Mouse (Mus musculus) MEL (cell line): ENCODE measurements around the gene Eef1a2. TPM values are rescaled to one million over a fixed set of nuclear protein-coding genes. Genes with fewer than 3 reads are reported as not detected.

ENCODE experiments used
- DNase-seq: peaks from one replicate; pipeline ENCODE4 v3.0.0; 2011; ENCODE audit warnings: low read depth, low spot score
- H3K27ac ChIP-seq: 2 replicates; pipeline ENCODE4 v1.5.1; 2012; ENCODE audit warnings: low read depth, mild to moderate bottlenecking, control low read depth, low read length, moderate library complexity; ENCODE audit not compliant: control insufficient read depth
- H3K27me3 ChIP-seq, 2 experiments: fragments of 150-350 bp in 1 of 2; sonication (generic) in 1 of 2; 2 replicates each; pipeline ENCODE4 v1.6.1; 2012; ENCODE audit warnings: low read length in 2 of 2, mild to moderate bottlenecking in 2 of 2, improper control_type of control experiment in 1 of 2, moderate library complexity in 1 of 2; ENCODE audit not compliant: insufficient read depth in 2 of 2, control insufficient read depth in 1 of 2
- H3K36me3 ChIP-seq, 2 experiments: 2 replicates each; pipeline ENCODE4 v1.6.1; 2012 to 2014; ENCODE audit warnings: low read length in 2 of 2, improper control_type of control experiment in 1 of 2, inconsistent platforms in 1 of 2, mild to moderate bottlenecking in 1 of 2; ENCODE audit not compliant: insufficient read depth in 2 of 2, control insufficient read depth in 1 of 2
- H3K4me1 ChIP-seq, 2 experiments: fragments of 150-350 bp in 1 of 2; sonication (generic) in 1 of 2; 2 replicates each; pipeline ENCODE4 v1.6.1; 2012; ENCODE audit warnings: low read length in 2 of 2, improper control_type of control experiment in 1 of 2, mild to moderate bottlenecking in 1 of 2; ENCODE audit not compliant: insufficient read depth in 2 of 2, control insufficient read depth in 1 of 2
- H3K4me3 ChIP-seq, 2 experiments: fragments of 150-350 bp in 1 of 2; sonication (generic) in 1 of 2; 2 replicates each; pipeline ENCODE4 v1.5.1; 2012; ENCODE audit warnings: low read depth in 2 of 2, low read length in 2 of 2, mild to moderate bottlenecking in 2 of 2, moderate library complexity in 2 of 2, control low read depth in 1 of 2, improper control_type of control experiment in 1 of 2; ENCODE audit not compliant: control insufficient read depth in 1 of 2, insufficient read depth in 1 of 2
- H3K79me2 ChIP-seq: 2 replicates; pipeline ENCODE4 v1.6.1; 2012; ENCODE audit warnings: mild to moderate bottlenecking, low read length, moderate library complexity; ENCODE audit not compliant: control insufficient read depth, poor library complexity, insufficient read depth
- H3K9ac ChIP-seq: 2 replicates; pipeline ENCODE4 v1.6.1; 2012; ENCODE audit warnings: low read depth, mild to moderate bottlenecking, control low read depth, low read length, moderate library complexity; ENCODE audit not compliant: control insufficient read depth, poor library complexity, severe bottlenecking
- H3K9me3 ChIP-seq: fragments of 150-350 bp; sonication (generic); replicated peaks from 2 replicates; pipeline ENCODE4 v1.6.1; 2012; ENCODE audit warnings: mild to moderate bottlenecking, low read length, improper control_type of control experiment, moderate library complexity; ENCODE audit not compliant: insufficient read depth
- CHD2 ChIP-seq: IDR thresholded peaks from 2 replicates; pipeline ENCODE4 v1.6.1; 2011; ENCODE audit warnings: low read length, improper control_type of control experiment
- CTCF ChIP-seq, 3 experiments: IDR thresholded peaks in 2 of 3; conservative IDR thresholded peaks in 1 of 3; 2 replicates each; pipeline ENCODE4 v1.5.1; 2011 to 2012; ENCODE audit warnings: low read length in 3 of 3, low read depth in 2 of 3, mild to moderate bottlenecking in 2 of 3, improper control_type of control experiment in 1 of 3, inconsistent platforms in 1 of 3, mixed read lengths in 1 of 3, moderate library complexity in 1 of 3; ENCODE audit not compliant: control insufficient read depth in 1 of 3, insufficient read depth in 1 of 3, poor library complexity in 1 of 3, severe bottlenecking in 1 of 3
- E2F4 ChIP-seq: IDR thresholded peaks from 2 replicates; pipeline ENCODE4 v1.6.1; 2011; ENCODE audit warnings: low read depth, low read length, improper control_type of control experiment, borderline replicate concordance
- EP300 ChIP-seq, 2 experiments: IDR thresholded peaks; 2 replicates each; pipeline ENCODE4 v1.6.1; 2011; ENCODE audit warnings: improper control_type of control experiment in 2 of 2, low read length in 2 of 2, low read depth in 1 of 2, mild to moderate bottlenecking in 1 of 2
- ETS1 ChIP-seq: IDR thresholded peaks from 2 replicates; pipeline ENCODE4 v1.6.1; 2012; ENCODE audit warnings: low read depth, mild to moderate bottlenecking, inconsistent platforms, low read length, improper control_type of control experiment, moderate library complexity
- GABPA ChIP-seq: IDR thresholded peaks from 2 replicates; pipeline ENCODE4 v1.6.1; 2012; ENCODE audit warnings: low read depth, mild to moderate bottlenecking, inconsistent platforms, low read length, improper control_type of control experiment, moderate library complexity
- GATA1 ChIP-seq: IDR thresholded peaks from 2 replicates; pipeline ENCODE4 v1.6.1; 2011; ENCODE audit warnings: low read depth, low read length, improper control_type of control experiment
- KAT2A ChIP-seq: conservative IDR thresholded peaks from 2 replicates; pipeline ENCODE4 v1.6.1; 2012; ENCODE audit warnings: low read depth, low read length, improper control_type of control experiment, inconsistent platforms
- MYB ChIP-seq: IDR thresholded peaks from 2 replicates; pipeline ENCODE4 v1.6.1; 2011; ENCODE audit warnings: mild to moderate bottlenecking, low read depth, low read length, improper control_type of control experiment
- NELFE ChIP-seq: IDR thresholded peaks from 2 replicates; pipeline ENCODE4 v1.6.1; 2011; ENCODE audit warnings: low read depth, low read length, improper control_type of control experiment
- POLR2A ChIP-seq, 2 experiments: IDR thresholded peaks; 2 replicates each; pipeline ENCODE4 v1.6.1; 2011 to 2012; ENCODE audit warnings: low read length in 2 of 2, mild to moderate bottlenecking in 2 of 2, control low read depth in 1 of 2, improper control_type of control experiment in 1 of 2, low read depth in 1 of 2, moderate library complexity in 1 of 2; ENCODE audit not compliant: control insufficient read depth in 1 of 2, insufficient read depth in 1 of 2, poor library complexity in 1 of 2
- POLR2AphosphoS2 ChIP-seq: IDR thresholded peaks from 2 replicates; pipeline ENCODE4 v1.6.1; 2011; ENCODE audit warnings: low read length, improper control_type of control experiment
- POLR2AphosphoS5 ChIP-seq: IDR thresholded peaks from 2 replicates; pipeline ENCODE4 v1.6.1; 2012; ENCODE audit warnings: low read depth, borderline replicate concordance, mild to moderate bottlenecking, inconsistent platforms, low read length, moderate library complexity, mixed read lengths
- RAD21 ChIP-seq: IDR thresholded peaks from 2 replicates; pipeline ENCODE4 v1.6.1; 2011; ENCODE audit warnings: mild to moderate bottlenecking, low read depth, low read length, improper control_type of control experiment
- SIN3A ChIP-seq: IDR thresholded peaks from 2 replicates; pipeline ENCODE4 v1.6.1; 2012; ENCODE audit warnings: low read length, improper control_type of control experiment, inconsistent platforms
- SMC3 ChIP-seq: IDR thresholded peaks from 2 replicates; pipeline ENCODE4 v1.6.1; 2011; ENCODE audit warnings: low read depth, low read length, improper control_type of control experiment
- TBP ChIP-seq: IDR thresholded peaks from 2 replicates; pipeline ENCODE4 v1.8.0; 2011; ENCODE audit warnings: low read depth, low read length, improper control_type of control experiment
- UBTF ChIP-seq: IDR thresholded peaks from 2 replicates; pipeline ENCODE4 v1.6.1; 2012; ENCODE audit warnings: low read depth, mild to moderate bottlenecking, inconsistent platforms, low read length, improper control_type of control experiment, moderate library complexity, borderline replicate concordance; ENCODE audit not compliant: insufficient read depth
- USF2 ChIP-seq, 2 experiments: IDR thresholded peaks; 2 replicates each; pipeline ENCODE4 v1.6.1; 2011 to 2012; ENCODE audit warnings: improper control_type of control experiment in 2 of 2, low read length in 2 of 2, borderline replicate concordance in 1 of 2, inconsistent platforms in 1 of 2, low read depth in 1 of 2, mild to moderate bottlenecking in 1 of 2; ENCODE audit not compliant: insufficient read depth in 1 of 2
- ZMIZ1 ChIP-seq: IDR thresholded peaks from 2 replicates; pipeline ENCODE4 v1.6.1; 2012; ENCODE audit warnings: low read depth, mild to moderate bottlenecking, inconsistent platforms, low read length, improper control_type of control experiment, moderate library complexity
- ZNF384 ChIP-seq: IDR thresholded peaks from 2 replicates; pipeline ENCODE4 v1.6.1; 2012; ENCODE audit warnings: low read depth, mild to moderate bottlenecking, inconsistent platforms, low read length, improper control_type of control experiment
- polyA plus RNA-seq, 2 experiments: library from polyadenylated mRNA; stranded (reverse) in 1 of 2; unstranded in 1 of 2; fragments of >175 nt in 1 of 2; fragments of >200 nt in 1 of 2; gene quantifications; 2 replicates each; pipeline versions ENCODE4 v1.2.1 to v1.2.4; 2012; ENCODE audit warnings: low replicate concordance in 2 of 2, low read depth in 1 of 2; ENCODE audit not compliant: insufficient read length in 2 of 2, insufficient read depth in 1 of 2, missing spikeins in 1 of 2
- total RNA-seq: library from RNA; depleted of rRNA; stranded (reverse); fragments of 300-350 nt; gene quantifications from 2 replicates; pipeline ENCODE4 v1.2.3, GENCODE M21; 2012

Eef1a2 gene
- total and polyA plus RNA-seq, 3 experiments: not detected

DNA sequence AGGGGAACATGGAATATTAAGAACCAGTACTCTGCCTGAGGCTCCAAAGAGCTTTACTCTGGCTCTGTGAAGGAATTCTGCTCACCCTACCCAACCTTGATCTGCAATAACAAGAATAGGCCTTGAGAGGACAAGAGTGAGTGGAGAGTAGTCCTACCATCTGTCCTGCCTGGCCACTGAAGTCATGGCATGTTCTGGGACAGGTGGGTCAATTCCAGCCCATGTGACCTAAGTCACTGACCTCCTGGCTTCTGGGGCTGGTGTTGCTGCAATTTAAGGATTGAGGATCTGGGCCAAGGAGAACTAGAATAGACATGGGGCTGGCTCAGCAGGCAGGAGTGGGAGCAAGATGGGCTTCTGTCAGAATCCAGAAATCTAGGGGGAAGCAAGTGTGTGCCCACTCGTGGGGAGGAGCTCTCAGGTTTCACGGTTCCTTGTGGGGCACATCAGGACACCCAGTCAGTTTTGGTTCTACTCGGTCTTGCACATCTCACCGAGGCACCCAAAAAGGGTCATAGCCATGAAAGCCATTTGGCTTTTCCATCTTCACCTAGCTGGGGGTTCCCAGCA lies 9.8 kb downstream of the Eef1a2 start:
- H3K4me1 ChIP-seq: no peaks in the 10 kb centered on the region
- no peak for DNase-seq
- no peaks in the 10 kb centered on the region for H3K79me2 ChIP-seq
- no peak overlapping the region for H3K27ac ChIP-seq
- no peak overlapping the region for H3K9ac ChIP-seq
- H3K27me3 ChIP-seq: peaks cover 0 to 1% of the 10 kb centered on the region in 2 experiments; a peak in 1 of 4 replicates
- no peaks in the 10 kb centered on the region for H3K36me3 ChIP-seq
- no peak overlapping the region for H3K4me3 ChIP-seq
- no peak for TF ChIP-seq SIN3A
- H3K9me3 ChIP-seq: no peaks in the 10 kb centered on the region

GRCm38 (mm10) chr2:181144675-181145074 lies 12.1 kb downstream of the Eef1a2 start:
- Histone ChIP-seq H3K79me2 (no peaks in the 10 kb centered on the region), H3K9me3 (no peaks in the 10 kb centered on the region), H3K4me3 (no peak overlapping the region), H3K27ac (no peak overlapping the region), H3K4me1 (no peaks in the 10 kb centered on the region), H3K27me3 (peaks cover 2 to 3% of the 10 kb centered on the region in 2 experiments; a peak in 2 of 4 replicates), H3K9ac (no peak overlapping the region), H3K36me3 (no peaks in the 10 kb centered on the region)
- no peak for DNase-seq
- TF ChIP-seq POLR2AphosphoS5 (no peak), ZNF384 (no peak), ZMIZ1 (no peak), CHD2 (no peak)

DNA sequence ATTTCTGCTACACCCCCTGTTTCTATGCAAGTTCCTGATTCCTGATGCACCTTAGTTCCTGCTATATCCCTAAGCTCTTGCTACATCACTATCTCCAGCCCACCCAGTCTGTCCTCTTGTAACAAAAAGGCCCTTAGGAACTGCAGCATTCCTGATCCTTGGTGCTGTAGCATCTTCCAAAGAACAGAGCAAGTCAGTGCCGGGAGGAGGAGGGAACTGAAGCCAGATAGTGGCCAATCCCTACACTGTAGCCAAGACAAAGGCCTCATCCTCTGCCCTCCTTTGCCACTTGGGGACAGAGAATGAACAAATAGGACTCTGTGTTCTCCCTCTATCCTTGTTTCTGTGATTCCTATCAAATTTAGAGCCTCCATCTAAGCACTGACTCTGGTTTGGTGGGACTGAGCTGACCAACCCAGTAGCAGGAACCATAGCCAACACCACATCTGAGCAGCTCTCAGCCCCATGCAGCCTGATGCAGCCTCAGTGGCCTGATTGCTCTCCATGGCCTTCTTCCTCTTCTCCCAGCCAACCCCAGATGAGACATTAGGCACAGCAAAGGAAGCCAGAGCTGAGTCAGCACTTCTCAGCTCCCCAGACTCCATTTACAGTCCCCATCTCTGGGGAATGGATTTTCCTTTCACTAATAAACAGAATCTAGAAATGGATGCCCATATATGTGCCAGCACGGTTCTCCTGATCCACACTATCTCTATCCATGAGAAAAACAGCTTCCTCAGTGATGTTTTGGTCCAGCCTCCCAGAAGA lies 13.1 kb downstream of the Eef1a2 start:
- Histone ChIP-seq H3K9me3 (no peaks in the 10 kb centered on the region), H3K27ac (no peak overlapping the region), H3K79me2 (no peaks in the 10 kb centered on the region), H3K36me3 (no peaks in the 10 kb centered on the region), H3K27me3 (peaks cover 3 to 4% of the 10 kb centered on the region in 2 experiments; a peak in 3 of 4 replicates), H3K4me3 (no peak overlapping the region), H3K4me1 (no peaks in the 10 kb centered on the region), H3K9ac (no peak overlapping the region)
- no peak for TF ChIP-seq USF2 (IDR thresholded peaks at IDR 0.05; ENCODE audit: borderline replicate concordance in 1 of 2, insufficient read depth in 1 of 2, low read depth in 1 of 2, low read length in 2 of 2)
- TF ChIP-seq RAD21: no peak
- TF ChIP-seq ETS1: no peak
- no peak for TF ChIP-seq POLR2A (IDR thresholded peaks at IDR 0.05; ENCODE audit: control insufficient read depth in 1 of 2, insufficient read depth in 1 of 2, low read depth in 1 of 2, low read length in 2 of 2, poor library complexity in 1 of 2)
- no peak for TF ChIP-seq ZNF384
- no peak for TF ChIP-seq MYB
- no peak for TF ChIP-seq E2F4
- TF ChIP-seq UBTF: no peak
- no peak for TF ChIP-seq GATA1
- no peak for TF ChIP-seq POLR2AphosphoS2
- TF ChIP-seq CTCF (IDR thresholded peaks at IDR 0.05 in 2 of 3, conservative IDR thresholded peaks at IDR 0.05 in 1 of 3; ENCODE audit: control insufficient read depth in 1 of 3, insufficient read depth in 1 of 3, low read depth in 2 of 3, low read length in 3 of 3, poor library complexity in 1 of 3, severe bottlenecking in 1 of 3): no peak
- TF ChIP-seq EP300 (IDR thresholded peaks at IDR 0.05; ENCODE audit: low read depth in 1 of 2, low read length in 2 of 2): no peak
- no peak for TF ChIP-seq SMC3
- no peak for TF ChIP-seq NELFE
- no peak for TF ChIP-seq TBP
- TF ChIP-seq GABPA: no peak
- TF ChIP-seq KAT2A: no peak
- DNase-seq: no peak
